Mouse (Mus musculus) liver, postnatal 0 days (tissue): ENCODE measurements around the gene Sergef.

Experiments
- CTCF ChIP-seq: sonication (generic); IDR thresholded peaks from 2 replicates; pipeline ENCODE4 v1.5.1; 2016; ENCODE audit warnings: antibody characterized with exemption, low read depth
- EP300 ChIP-seq: IDR thresholded peaks from 2 replicates; pipeline ENCODE4 v1.6.1; 2016; ENCODE audit warnings: antibody characterized with exemption, low read depth, mild to moderate bottlenecking

DNA sequence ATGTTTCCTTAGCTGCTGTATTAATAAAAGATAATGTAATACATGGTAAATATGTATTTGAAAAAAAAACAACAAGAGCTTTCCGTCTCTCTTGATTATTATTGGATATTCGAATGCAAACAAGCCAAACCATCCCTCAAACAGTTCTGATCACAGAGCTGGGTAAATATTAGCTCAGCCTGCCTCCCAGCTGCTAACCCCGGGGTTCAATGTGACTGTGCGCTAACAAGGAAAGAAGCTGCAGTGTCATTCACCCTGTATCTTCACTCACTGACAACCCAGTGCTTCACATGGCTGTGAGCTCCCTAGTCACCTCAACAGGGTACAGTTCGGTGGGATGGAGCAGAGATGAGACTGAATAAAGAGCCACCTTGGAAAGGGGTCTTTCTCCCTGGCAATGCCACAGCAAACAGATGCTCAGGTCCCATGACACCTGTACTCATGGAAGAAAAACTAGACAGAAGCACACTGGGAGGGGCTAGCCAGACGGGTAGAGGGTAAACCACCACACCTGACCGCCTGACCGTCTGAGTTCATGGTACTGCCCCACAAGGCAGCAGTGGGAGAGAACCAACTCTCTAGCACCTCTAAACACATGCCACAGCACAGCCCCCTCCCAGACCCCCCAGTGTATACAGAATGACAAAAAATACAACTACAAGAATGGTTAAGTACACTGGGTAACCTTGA lies 73.1 kb downstream of the Sergef start:
- TF ChIP-seq CTCF = no peak
- no peak for TF ChIP-seq EP300
